Mouse (Mus musculus) embryo, embryonic 10.5 days (tissue): ENCODE data around the gene Dvl2.
"Not testable (repeated sequence)": the region's sequence is repeated elsewhere in the genome, so short reads cannot be mapped to it uniquely, and the experiment has no call there.

Source experiments
- DNase-seq: peaks from one replicate; pipeline ENCODE4 v3.0.0-alpha.2; 2015; ENCODE audit warnings: low spot score

The Dvl2 gene

GRCm38 (mm10) chr11:70010961-70011360, 10.6 kb downstream of the Dvl2 start:
- no peak for DNase-seq

- DNase-seq, result no peak
These were observed 12.5 kb downstream of the Dvl2 start for GRCm38 (mm10) chr11:70012931-70013330.

GRCm38 (mm10) chr11:70013408-70013807, 13.0 kb downstream of the Dvl2 start:
- DNase-seq, result no peak

- DNase-seq, result no peak
These were observed 13.7 kb downstream of the Dvl2 start for GRCm38 (mm10) chr11:70014051-70014450.

GRCm38 (mm10) chr11:70014880-70015558, 14.6 kb downstream of the Dvl2 start, which contains the start of gene Acadvl:
Acadvl (minus strand) TSS chr11:70015411.
- peak; percentile 96 for DNase-seq

- DNase-seq, result no peak
These were observed 15.3 kb downstream of the Dvl2 start for GRCm38 (mm10) chr11:70015677-70016076.

GRCm38 (mm10) chr11:70016177-70016576, 15.8 kb downstream of the Dvl2 start:
- not testable (repeated sequence) for DNase-seq

- no peak for DNase-seq
These were observed 16.3 kb downstream of the Dvl2 start, which contains the start of gene Dlg4 for GRCm38 (mm10) chr11:70016669-70017068. Dlg4 (plus strand) TSS chr11:70016942.

GRCm38 (mm10) chr11:70017199-70017767, 16.9 kb downstream of the Dvl2 start:
- no peak for DNase-seq

GRCm38 (mm10) chr11:70018131-70018990, 18.0 kb downstream of the Dvl2 start:
- DNase-seq, result peak; percentile 92

- no peak for DNase-seq
These were observed 19.2 kb downstream of the Dvl2 start for GRCm38 (mm10) chr11:70019495-70020021.

- DNase-seq, result no peak
These were observed 19.7 kb downstream of the Dvl2 start for GRCm38 (mm10) chr11:70020022-70020631.

- DNase-seq, result peak; percentile 93
These were observed 20.4 kb downstream of the Dvl2 start for GRCm38 (mm10) chr11:70020731-70021263.

- peak; percentile 100 for DNase-seq
These were observed 21.1 kb downstream of the Dvl2 start for GRCm38 (mm10) chr11:70021264-70022132.

GRCm38 (mm10) chr11:70023481-70024150, 23.2 kb downstream of the Dvl2 start:
- DNase-seq, result peak; percentile 71

GRCm38 (mm10) chr11:70024151-70024514, 23.7 kb downstream of the Dvl2 start:
- no peak for DNase-seq

GRCm38 (mm10) chr11:70026689-70027088, 26.3 kb downstream of the Dvl2 start:
- peak; percentile 83 for DNase-seq

- DNase-seq, result peak; percentile 7
These were observed 27.0 kb downstream of the Dvl2 start for GRCm38 (mm10) chr11:70027397-70027796.

GRCm38 (mm10) chr11:70028401-70029129, 28.2 kb downstream of the Dvl2 start:
- DNase-seq, result no peak
